Mouse (Mus musculus): ENCODE results near the gene Notch4.

Gene Notch4

GRCm38 (mm10) chr17:34623161-34623560 lies 59.1 kb downstream of the Notch4 start:
- CTCF ChIA-PET = no interaction called here

- CTCF ChIA-PET = no interaction called here
These were observed 60.9 kb downstream of the Notch4 start for GRCm38 (mm10) chr17:34624981-34625380.

- CTCF ChIA-PET = no interaction called here
These were observed 62.1 kb downstream of the Notch4 start for GRCm38 (mm10) chr17:34626062-34626772.

- CTCF ChIA-PET = no interaction called here
These were observed 62.7 kb downstream of the Notch4 start for GRCm38 (mm10) chr17:34626773-34627092.

GRCm38 (mm10) chr17:34627093-34627942 lies 63.2 kb downstream of the Notch4 start:
- CTCF ChIA-PET = no interaction called here

- CTCF ChIA-PET = interaction anchor here (0.7 kb wide), 2 partner anchors 13 to 855 kb away, joined by 3 to 6 read pairs; no protein-coding TSS in a partner anchor
These were observed 64.0 kb downstream of the Notch4 start, which contains the start of gene Ppt2 for GRCm38 (mm10) chr17:34627943-34628643. Gene Ppt2 (minus strand): TSS chr17:34628510.

- CTCF ChIA-PET = interaction anchor here (0.7 kb wide), 2 partner anchors 13 to 855 kb away, joined by 3 to 6 read pairs; no protein-coding TSS in a partner anchor
These were observed 64.5 kb downstream of the Notch4 start for GRCm38 (mm10) chr17:34628644-34628967.

GRCm38 (mm10) chr17:34629221-34629751 lies 65.2 kb downstream of the Notch4 start, which contains the start of gene Prrt1:
Gene Prrt1 (plus strand): TSS chr17:34629533.
- CTCF ChIA-PET = no interaction called here

- CTCF ChIA-PET = no interaction called here
These were observed 65.9 kb downstream of the Notch4 start for GRCm38 (mm10) chr17:34629796-34630603.

GRCm38 (mm10) chr17:34630761-34631301 lies 66.8 kb downstream of the Notch4 start:
- CTCF ChIA-PET = interaction anchor here (0.7 kb wide), 1 partner anchor 70 kb away, joined by 3 read pairs; no protein-coding TSS in a partner anchor

GRCm38 (mm10) chr17:34631647-34632046 lies 67.6 kb downstream of the Notch4 start:
- CTCF ChIA-PET = interaction anchor here (0.7 kb wide), 1 partner anchor 71 kb away, joined by 3 read pairs; no protein-coding TSS in a partner anchor

GRCm38 (mm10) chr17:34632261-34632691 lies 68.2 kb downstream of the Notch4 start:
- CTCF ChIA-PET = no interaction called here

- CTCF ChIA-PET = no interaction called here
These were observed 71.6 kb downstream of the Notch4 start for GRCm38 (mm10) chr17:34635671-34636070.

- CTCF ChIA-PET = no interaction called here
These were observed 73.4 kb downstream of the Notch4 start for GRCm38 (mm10) chr17:34637459-34637858.
